Mouse (Mus musculus): ENCODE data around the gene Gripap1. TPM values are rescaled to one million over a fixed set of nuclear protein-coding genes. Genes with fewer than 3 reads are reported as not detected.
A peak's percentile ranks its signal among the peaks of the same experiment; 100 is the strongest.

The Gripap1 gene
- polyA plus RNA-seq, 1 experiment from 2014 or later, result 50.4 TPM

DNA sequence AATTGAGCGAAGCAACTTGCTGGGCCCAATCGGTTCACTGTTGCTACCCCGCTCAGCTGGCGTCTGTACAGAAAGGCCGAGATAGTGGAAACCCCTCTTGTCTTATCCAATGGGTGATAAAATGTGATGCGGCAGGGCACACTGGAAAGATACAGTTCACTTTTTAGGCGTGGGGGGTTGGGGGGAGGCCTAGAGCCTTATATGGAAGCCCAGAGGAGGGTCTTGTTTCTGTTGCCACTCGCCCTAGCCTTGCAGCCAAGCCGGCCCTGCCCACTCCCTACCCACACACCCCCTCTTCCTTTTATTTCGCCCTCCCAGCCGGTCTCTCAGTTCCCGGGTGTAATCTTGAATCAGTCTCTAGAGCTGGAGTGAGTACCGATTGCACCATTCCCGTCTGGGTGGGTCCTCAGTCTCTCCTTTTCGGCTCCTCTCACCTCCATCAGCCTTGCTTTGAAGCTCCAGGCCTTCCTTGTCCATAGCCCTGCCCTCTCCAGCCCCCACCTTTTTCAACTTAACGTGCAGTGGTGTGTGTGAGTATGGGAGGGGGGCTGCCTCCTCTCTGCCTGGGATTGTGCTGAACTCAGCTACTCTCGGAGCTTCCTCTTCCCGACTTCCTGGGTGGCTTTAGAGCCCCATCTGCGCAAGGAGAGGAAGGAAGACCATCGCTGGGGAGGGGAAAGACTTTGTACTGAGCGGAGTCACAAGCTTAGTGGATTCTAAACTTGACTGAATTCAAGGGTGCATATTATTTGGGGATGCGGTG lies 25.8 kb upstream of the Gripap1 start:
- H3K27me3 ChIP-seq, result no peaks in the 10 kb centered on the region
- ATAC-seq (ENCODE audit: insufficient number of reproducible peaks, insufficient read depth, low FRiP score, low TSS enrichment), result no peak
- peak overlapping the region; percentile 65 for H3K9ac ChIP-seq
- 20% methylated on average over 22 of the region's 22 CpGs for WGBS
- 0 out of 2 replicates have a peak, but pooled peaks cover 7% of the 10 kb centered on the region for H3K36me3 ChIP-seq
- no peak overlapping the region for H3K27ac ChIP-seq
- peak overlapping the region; percentile 62 for H3K4me3 ChIP-seq
- H3K9me3 ChIP-seq, result no peaks in the 10 kb centered on the region
- no peaks in the 10 kb centered on the region for H3K4me1 ChIP-seq
- H3K4me2 ChIP-seq (replicated peaks), result peak overlapping the region; percentile 64

- Histone ChIP-seq H3K36me3 (0 out of 2 replicates have a peak, but pooled peaks cover 14% of the 10 kb centered on the region), H3K4me1 (no peaks in the 10 kb centered on the region), H3K4me2 (replicated peaks) (peak overlapping the region; percentile 64), H3K27me3 (no peaks in the 10 kb centered on the region), H3K4me3 (peak overlapping the region; percentile 62; the same call in 1 of the 2 replicates), H3K9ac (no peak overlapping the region), H3K9me3 (no peaks in the 10 kb centered on the region), H3K27ac (no peak overlapping the region)
- WGBS, result 20% methylated on average over 9 of the region's 9 CpGs
- no peak for ATAC-seq (ENCODE audit: insufficient number of reproducible peaks, insufficient read depth, low FRiP score, low TSS enrichment)
These were observed 24.8 kb upstream of the Gripap1 start for GRCm38 (mm10) chrX:7764657-7765280.

GRCm38 (mm10) chrX:7765281-7765670 lies 24.3 kb upstream of the Gripap1 start:
- no peaks in the 10 kb centered on the region for H3K4me1 ChIP-seq
- no peak overlapping the region for H3K9ac ChIP-seq
- no peaks in the 10 kb centered on the region for H3K27me3 ChIP-seq
- ATAC-seq (ENCODE audit: insufficient number of reproducible peaks, insufficient read depth, low FRiP score, low TSS enrichment), result no peak
- peak overlapping the region; percentile 62; the same call in 1 of the 2 replicates for H3K4me3 ChIP-seq
- H3K36me3 ChIP-seq, result peaks cover 18% of the 10 kb centered on the region; the same call in 1 of the 2 replicates
- no peak overlapping the region for H3K27ac ChIP-seq
- peak overlapping the region; percentile 64 for H3K4me2 ChIP-seq (replicated peaks)
- H3K9me3 ChIP-seq, result no peaks in the 10 kb centered on the region
- WGBS, result 29% methylated on average over 11 of the region's 13 CpGs

DNA sequence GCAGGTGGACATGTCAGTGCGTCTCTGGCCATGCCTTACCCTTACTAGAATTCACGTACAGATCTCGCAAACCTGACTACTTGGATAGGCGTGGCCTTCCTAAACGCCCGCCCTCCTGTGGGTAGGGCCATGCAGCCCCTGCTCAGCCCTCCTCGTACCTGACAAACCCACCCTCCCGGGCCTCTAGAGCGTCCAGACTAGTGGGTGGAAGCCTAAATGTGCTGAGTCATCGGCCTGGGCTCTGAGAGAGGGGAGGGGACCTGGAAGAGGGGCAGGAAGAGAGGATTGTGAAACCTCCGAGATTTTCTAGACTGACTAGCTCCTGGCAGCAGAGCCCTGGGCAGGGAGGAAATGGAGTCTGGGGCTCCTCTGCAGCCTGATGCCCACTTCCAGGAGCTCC lies 23.8 kb upstream of the Gripap1 start:
- Histone ChIP-seq H3K9me3 (no peaks in the 10 kb centered on the region), H3K36me3 (peaks cover 23% of the 10 kb centered on the region; the same call in 1 of the 2 replicates), H3K4me2 (replicated peaks) (peak overlapping the region; percentile 64), H3K27ac (no peak overlapping the region), H3K4me1 (no peaks in the 10 kb centered on the region), H3K27me3 (no peaks in the 10 kb centered on the region), H3K4me3 (0 out of 2 replicates have a peak overlapping the region, but pooled peaks have one; percentile 62), H3K9ac (no peak overlapping the region)
- WGBS, result 12% methylated on average over 11 of the region's 11 CpGs
- ATAC-seq (ENCODE audit: insufficient number of reproducible peaks, insufficient read depth, low FRiP score, low TSS enrichment), result no peak

DNA sequence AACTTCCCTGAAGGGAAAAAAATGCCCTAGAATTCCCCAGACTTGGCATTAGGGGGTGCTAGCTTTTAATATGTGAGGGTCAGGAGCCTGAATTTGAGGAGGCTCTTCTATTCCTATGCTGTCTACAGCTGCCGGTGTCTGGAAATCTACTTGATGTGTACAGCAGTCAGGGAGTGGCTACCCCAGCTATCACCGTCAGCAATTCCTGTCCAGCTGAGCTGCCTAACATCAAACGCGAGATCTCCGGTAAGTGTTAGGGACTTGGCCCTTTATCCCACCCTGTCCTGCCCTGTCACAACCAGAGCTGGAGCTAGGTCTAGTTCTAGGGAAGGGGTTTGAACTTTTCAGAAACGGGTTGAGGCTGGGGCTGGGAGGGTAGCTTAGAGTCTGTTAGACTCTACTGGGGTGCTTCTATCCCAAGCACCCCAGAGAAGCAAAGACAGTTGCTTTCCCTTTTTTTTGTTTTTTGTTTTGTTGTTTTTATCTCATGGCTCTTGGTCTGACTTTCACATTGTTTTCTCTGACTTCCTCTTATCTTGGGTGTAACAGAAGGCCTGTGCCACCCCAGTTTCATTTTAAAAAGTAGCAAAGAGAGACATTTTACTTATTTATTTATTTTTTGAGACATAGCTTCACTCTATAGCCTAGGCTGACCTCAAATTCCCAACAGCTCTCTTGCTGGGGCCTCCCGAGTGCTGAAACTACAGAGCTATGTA lies 20.1 kb upstream of the Gripap1 start:
- Histone ChIP-seq H3K9me3 (no peaks in the 10 kb centered on the region), H3K27me3 (no peaks in the 10 kb centered on the region), H3K36me3 (peaks cover 35% of the 10 kb centered on the region; the same call in 1 of the 2 replicates), H3K27ac (no peak overlapping the region), H3K4me3 (no peak overlapping the region), H3K4me2 (replicated peaks) (no peak overlapping the region), H3K9ac (no peak overlapping the region), H3K4me1 (no peaks in the 10 kb centered on the region)
- ATAC-seq (ENCODE audit: insufficient number of reproducible peaks, insufficient read depth, low FRiP score, low TSS enrichment), result no peak
- WGBS, result 88% methylated on average over 7 of the region's 7 CpGs

DNA sequence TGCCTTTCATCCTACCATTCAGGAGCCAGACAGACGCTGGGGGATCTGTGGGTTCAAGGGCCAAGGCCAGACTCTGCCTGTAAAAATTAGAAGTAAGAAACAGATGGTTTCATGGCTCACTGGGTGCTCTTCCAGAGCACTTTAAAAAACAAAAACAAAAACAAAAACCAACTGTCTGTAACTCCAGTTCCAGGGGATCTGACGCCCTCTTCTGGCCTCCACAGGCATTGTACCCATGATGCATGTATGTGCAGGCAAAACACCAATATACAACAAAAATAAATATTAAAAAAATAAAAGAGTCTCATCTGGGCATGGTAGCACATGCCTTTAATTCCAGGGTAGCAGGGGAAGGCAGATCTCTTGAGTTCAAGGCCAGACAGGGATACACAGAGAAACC lies 16.8 kb upstream of the Gripap1 start:
- no peak overlapping the region for H3K9ac ChIP-seq
- H3K4me2 ChIP-seq (replicated peaks), result no peak overlapping the region
- no peak overlapping the region for H3K27ac ChIP-seq
- H3K27me3 ChIP-seq, result no peaks in the 10 kb centered on the region
- H3K36me3 ChIP-seq, result peaks cover 29% of the 10 kb centered on the region; the same call in 1 of the 2 replicates
- ATAC-seq (ENCODE audit: insufficient number of reproducible peaks, insufficient read depth, low FRiP score, low TSS enrichment), result no peak
- H3K4me1 ChIP-seq, result no peaks in the 10 kb centered on the region
- H3K4me3 ChIP-seq, result no peak overlapping the region
- no peaks in the 10 kb centered on the region for H3K9me3 ChIP-seq
- 47% methylated on average over 2 of the region's 2 CpGs for WGBS

DNA sequence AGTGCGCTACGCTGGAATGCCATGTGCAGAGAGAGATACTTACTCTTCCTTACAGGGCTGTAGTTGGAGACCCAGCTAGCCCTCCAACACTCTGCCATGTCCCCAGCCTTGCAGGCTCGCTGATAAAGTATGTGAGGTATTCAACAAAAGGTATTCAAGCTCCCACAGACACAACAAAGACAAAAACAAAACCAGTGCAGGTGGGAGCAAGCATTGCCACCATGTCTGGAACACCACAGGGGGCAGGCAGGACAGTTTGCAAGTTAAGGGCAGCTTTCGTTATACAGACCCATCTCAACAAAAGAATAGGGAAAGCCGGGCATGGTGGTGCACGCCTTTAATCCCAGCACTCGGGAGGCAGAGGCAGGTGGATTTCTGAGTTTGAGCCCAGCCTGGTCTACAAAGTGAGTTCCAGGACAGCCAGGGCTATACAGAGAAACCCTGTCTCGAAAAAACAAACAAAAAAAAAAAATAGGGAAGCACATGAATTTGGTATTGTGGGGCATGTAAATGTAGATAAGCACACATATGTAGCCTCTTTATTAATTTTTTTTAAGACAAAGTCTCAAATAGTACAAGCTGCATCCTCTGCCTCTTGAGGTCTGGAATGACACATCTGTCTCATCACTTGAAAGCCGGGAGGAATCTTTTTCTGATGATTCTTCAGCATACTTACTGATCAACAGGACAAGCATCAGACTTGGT lies 13.9 kb upstream of the Gripap1 start:
- no peak overlapping the region for H3K4me3 ChIP-seq
- no peak overlapping the region for H3K27ac ChIP-seq
- no peak overlapping the region for H3K9ac ChIP-seq
- no peaks in the 10 kb centered on the region for H3K27me3 ChIP-seq
- ATAC-seq (ENCODE audit: insufficient number of reproducible peaks, insufficient read depth, low FRiP score, low TSS enrichment), result no peak
- H3K9me3 ChIP-seq, result no peaks in the 10 kb centered on the region
- WGBS, result 81% methylated on average over 9 of the region's 9 CpGs
- no peak overlapping the region for H3K4me2 ChIP-seq (replicated peaks)
- H3K36me3 ChIP-seq, result peaks cover 13% of the 10 kb centered on the region; the same call in 1 of the 2 replicates
- H3K4me1 ChIP-seq, result no peaks in the 10 kb centered on the region

DNA sequence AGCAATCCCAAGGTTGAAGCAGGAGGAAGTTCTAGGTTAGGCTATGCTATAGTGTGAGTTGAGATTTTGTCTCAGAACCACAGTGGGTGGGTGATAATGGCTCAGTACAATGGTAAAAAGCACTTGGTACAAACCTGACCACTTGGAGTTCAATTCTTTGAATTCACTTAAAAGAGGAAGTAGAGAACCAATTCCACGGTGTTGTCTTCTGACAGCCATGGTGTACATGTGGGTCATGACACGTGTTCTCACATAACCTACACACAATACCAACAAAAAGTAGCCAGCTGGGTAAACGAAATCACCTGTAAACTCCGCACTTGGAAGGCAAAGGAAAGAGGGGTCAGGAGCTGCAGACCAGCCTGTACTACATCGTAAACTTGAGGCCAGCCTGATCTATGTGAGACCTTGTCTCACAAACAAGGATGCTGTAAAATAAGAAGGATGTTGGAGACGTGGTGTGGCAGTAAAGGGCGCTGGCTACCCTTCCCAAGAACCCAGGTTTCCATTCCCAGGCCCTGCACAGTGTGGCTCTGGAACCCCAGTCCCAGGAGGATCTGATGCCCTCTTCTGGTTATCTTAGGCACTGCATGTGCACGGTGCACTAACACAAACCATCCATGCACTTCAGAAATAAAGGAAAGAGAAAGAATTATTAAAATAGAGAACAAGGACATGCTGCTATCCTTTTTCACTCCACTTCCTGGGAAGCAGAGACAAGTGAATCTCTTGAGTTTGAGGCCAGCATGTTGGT lies 13.1 kb upstream of the Gripap1 start:
- Histone ChIP-seq H3K27ac (no peak overlapping the region), H3K9me3 (no peaks in the 10 kb centered on the region), H3K4me3 (no peak overlapping the region), H3K36me3 (peaks cover 11% of the 10 kb centered on the region; the same call in 1 of the 2 replicates), H3K9ac (no peak overlapping the region), H3K4me2 (replicated peaks) (no peak overlapping the region), H3K27me3 (no peaks in the 10 kb centered on the region), H3K4me1 (no peaks in the 10 kb centered on the region)
- 48% methylated on average over 8 of the region's 8 CpGs for WGBS
- no peak for ATAC-seq (ENCODE audit: insufficient number of reproducible peaks, insufficient read depth, low FRiP score, low TSS enrichment)

DNA sequence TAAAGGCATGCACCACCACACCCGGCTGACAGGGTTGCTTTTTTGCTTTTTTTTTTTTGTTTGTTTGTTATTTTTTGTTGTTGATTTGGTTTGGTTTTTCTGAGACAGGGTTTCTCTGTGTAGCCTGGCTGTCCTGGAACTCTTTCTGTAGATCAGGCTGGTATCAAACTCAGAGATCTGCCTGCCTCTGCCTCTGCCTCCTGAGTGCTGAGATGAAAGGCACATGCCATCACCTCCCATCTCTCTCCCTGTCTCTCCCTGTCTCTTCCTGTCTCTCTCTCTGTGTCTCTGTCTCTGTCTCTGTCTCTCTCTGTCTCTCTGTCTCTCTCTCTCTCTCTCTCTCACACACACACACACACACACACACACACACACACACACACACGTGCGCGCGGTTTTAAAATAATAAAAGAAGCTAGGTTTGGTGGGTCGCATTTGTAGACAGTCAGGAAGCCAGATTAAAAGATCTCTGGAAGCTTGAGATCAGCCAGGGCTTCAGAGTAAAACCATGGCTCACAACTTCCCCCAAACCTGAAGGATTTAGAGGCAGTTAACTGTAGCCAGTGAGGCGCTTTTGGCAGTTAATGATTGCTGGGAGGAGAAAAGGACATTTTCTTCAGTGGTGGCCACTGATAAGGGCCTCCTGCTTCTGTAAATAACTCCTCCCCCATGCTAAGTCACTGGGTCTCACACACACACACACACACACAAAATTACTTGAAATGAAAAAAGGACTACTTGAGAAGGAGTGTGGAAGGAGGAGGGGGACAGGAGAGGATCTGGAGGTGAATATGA lies 10.9 kb upstream of the Gripap1 start:
- Histone ChIP-seq H3K4me3 (no peak overlapping the region), H3K27me3 (no peaks in the 10 kb centered on the region), H3K4me1 (no peaks in the 10 kb centered on the region), H3K9me3 (no peaks in the 10 kb centered on the region), H3K27ac (no peak overlapping the region), H3K9ac (no peak overlapping the region), H3K4me2 (replicated peaks) (no peak overlapping the region), H3K36me3 (peaks cover 4% of the 10 kb centered on the region; the same call in 1 of the 2 replicates)
- no peak for ATAC-seq (ENCODE audit: insufficient number of reproducible peaks, insufficient read depth, low FRiP score, low TSS enrichment)
- 75% methylated on average over 7 of the region's 7 CpGs for WGBS

DNA sequence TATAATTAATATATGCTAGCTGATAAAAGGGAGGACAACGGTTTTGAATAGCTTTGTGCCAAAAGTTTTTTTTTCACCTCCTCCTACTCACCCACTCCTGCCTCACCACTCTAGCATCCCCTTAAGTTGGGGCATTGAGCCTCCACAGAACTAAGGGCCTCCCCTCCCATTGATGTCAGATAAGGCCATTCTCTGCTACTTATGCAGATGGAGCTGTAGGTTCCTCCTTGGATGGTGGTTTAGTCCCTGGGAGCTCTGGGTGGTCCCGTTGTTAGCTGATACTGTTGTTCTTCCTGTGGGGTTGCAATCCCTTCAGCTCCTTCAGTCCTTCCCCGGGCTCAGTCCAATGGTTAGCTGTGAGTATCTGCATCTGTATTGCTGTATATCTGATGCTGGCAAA lies 10.3 kb upstream of the Gripap1 start:
- no peaks in the 10 kb centered on the region for H3K36me3 ChIP-seq
- no peak overlapping the region for H3K27ac ChIP-seq
- WGBS, result 30% methylated on average over 3 of the region's 3 CpGs
- no peaks in the 10 kb centered on the region for H3K27me3 ChIP-seq
- H3K4me3 ChIP-seq, result no peak overlapping the region
- ATAC-seq (ENCODE audit: insufficient number of reproducible peaks, insufficient read depth, low FRiP score, low TSS enrichment), result no peak
- no peaks in the 10 kb centered on the region for H3K9me3 ChIP-seq
- H3K4me1 ChIP-seq, result no peaks in the 10 kb centered on the region
- H3K4me2 ChIP-seq (replicated peaks), result no peak overlapping the region
- no peak overlapping the region for H3K9ac ChIP-seq
